Mouse (Mus musculus) adrenal gland, adult 8-10 months (tissue): ENCODE measurements around the gene Nprl2. TPM values are rescaled to one million over a fixed set of nuclear protein-coding genes. Genes with fewer than 3 reads are reported as not detected.

Experiments used
- DNase-seq: peaks from one replicate; pipeline ENCODE4 v3.0.0; 2022
- total RNA-seq, 4 experiments: library from RNA; stranded (reverse); gene quantifications; 2 replicates each; pipeline ENCODE4 v1.2.4; 2022

The Nprl2 gene
- total RNA-seq = 10 to 100 TPM; 30.3 to 35.9 (median 32.0) TPM

GRCm38 (mm10) chr9:107541474-107542351 lies at the start of gene Nprl2, which contains the start of gene Cyb561d2:
Gene Nprl2, plus strand, starts transcription at chr9:107542226.
Gene Cyb561d2, minus strand, starts transcription at chr9:107542193.
- peak; percentile 93 for DNase-seq

- DNase-seq = no peak
Observed at GRCm38 (mm10) chr9:107493511-107493910, 48.5 kb upstream of the Nprl2 start.

DNA sequence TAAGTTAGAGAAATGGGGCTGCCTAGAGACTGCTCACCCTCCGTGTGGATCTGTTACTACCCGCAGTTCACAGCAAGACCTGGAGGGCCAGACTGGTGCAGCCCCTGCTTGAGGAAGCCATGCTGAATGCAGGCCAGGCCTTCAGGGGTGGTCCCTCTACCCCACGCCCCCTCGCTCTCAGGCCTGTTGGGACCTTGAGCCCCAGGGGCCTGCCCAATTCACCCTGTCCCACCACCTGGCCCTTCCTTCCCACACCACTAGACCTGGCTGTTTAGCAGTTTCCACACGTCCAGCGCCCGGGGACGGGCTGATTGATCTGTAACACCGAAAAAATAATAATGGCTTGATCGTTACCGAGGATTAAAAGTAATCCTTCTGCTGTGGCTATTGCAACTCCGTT lies 47.8 kb upstream of the Nprl2 start:
- no peak for DNase-seq

DNA sequence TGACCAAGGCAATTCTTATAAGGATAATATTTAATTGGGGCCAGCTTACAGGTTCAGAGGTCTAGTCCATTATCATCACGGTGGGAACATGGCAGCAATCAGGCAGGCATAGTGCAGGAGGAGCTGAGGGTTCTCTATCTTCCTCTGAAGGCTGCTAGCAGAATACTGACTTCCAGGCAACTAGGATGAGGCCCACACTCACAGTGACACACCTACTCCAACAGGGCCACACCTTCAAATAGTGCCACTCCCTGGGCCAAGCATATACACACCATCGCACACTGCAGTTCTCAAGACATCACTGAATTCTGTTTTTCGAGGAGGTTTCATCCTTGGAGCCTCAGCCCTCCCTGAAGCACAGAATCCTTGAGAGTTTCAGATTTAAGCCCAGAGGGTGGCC lies 45.7 kb upstream of the Nprl2 start:
- DNase-seq = no peak

- DNase-seq = no peak
Observed at GRCm38 (mm10) chr9:107500708-107501286, 41.2 kb upstream of the Nprl2 start.

- DNase-seq = no peak
Observed at GRCm38 (mm10) chr9:107502131-107502846, 39.7 kb upstream of the Nprl2 start.

DNA sequence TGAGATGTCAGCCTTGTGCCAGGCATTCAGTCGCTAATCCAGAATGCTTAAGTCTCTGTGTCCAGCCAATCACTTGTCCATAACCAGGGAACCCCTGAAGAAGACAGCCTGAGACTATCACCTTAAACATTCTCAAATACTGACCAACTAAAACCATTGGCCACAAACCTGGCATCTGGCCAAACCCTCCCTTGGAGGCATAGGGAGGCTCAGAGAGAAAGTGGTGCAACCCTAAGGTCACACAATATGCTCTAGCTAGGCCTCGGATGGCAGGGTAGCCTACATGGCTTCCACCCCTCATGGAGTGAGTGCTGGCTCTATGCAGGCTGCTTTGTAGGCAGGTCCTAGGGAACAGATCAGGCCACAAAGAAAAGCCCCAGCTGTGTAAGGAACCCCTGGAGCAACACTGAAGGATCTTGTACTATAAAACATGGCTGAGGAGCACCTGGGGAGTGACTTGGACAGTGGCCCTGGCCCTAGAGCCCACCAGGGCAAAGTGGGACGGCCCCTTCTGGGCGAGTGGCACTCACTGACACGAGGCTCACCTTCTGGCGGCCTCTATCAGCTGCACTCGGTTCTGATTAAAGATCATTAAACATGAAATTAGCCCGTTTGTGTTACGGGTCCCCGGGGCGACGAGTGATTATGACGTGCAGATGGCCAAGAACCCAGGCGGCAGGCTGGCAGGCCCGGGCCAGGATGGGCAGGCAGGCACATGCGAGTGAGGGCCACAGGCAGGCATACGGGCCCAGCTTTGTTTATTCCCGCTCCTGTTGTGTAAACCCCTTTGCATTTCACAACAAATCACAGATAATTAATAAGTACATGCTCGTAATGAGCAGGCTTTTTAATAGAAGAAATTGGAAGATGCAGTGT lies 37.1 kb upstream of the Nprl2 start:
- DNase-seq = no peak

DNA sequence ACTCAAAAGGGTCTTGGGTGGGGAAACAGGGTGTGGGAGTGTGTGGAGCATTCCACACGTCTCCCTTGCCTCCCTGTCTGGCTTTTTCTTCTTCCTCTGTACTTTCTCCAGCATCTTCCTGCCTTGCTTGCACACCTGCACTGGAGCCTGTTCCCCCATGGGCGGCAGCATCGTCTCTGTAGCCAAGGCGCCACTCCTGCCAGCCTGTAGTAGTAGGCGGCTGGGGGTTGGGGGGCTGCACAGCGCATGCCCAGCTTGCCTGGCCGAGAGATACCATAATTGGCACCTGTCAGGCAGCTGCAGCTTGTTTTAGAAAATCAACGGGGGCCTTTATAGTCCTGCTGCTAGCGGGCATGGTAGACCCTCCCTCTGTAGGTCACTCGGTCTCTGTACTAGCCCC lies 33.8 kb upstream of the Nprl2 start:
- DNase-seq = no peak

- DNase-seq = no peak
Observed at GRCm38 (mm10) chr9:107510384-107511100, 31.5 kb upstream of the Nprl2 start.

GRCm38 (mm10) chr9:107511436-107511835 lies 30.6 kb upstream of the Nprl2 start:
- DNase-seq = no peak

GRCm38 (mm10) chr9:107512326-107512725 lies 29.7 kb upstream of the Nprl2 start:
- no peak for DNase-seq

GRCm38 (mm10) chr9:107514303-107514955 lies 27.6 kb upstream of the Nprl2 start:
- DNase-seq = peak; percentile 54

DNA sequence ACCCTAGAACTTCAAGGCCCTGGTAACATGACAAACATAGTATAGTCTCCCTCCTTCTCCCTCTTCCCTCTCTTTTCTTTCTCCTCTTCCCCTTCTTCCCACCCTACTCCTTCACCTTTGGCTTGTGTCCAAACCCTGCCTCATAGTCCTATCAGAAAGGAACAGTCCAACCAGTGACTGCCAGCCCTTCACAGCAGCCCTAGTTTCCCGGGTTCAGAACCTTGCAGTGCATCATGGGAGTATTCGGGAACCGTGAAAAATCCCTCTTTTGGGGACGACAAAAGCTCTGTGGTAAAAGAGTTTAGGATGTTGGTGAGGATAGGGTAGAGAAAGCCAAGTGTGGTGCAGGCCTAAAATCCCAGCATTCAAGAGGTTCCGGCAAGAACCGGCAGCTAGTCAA lies 21.7 kb upstream of the Nprl2 start:
- DNase-seq = no peak

DNA sequence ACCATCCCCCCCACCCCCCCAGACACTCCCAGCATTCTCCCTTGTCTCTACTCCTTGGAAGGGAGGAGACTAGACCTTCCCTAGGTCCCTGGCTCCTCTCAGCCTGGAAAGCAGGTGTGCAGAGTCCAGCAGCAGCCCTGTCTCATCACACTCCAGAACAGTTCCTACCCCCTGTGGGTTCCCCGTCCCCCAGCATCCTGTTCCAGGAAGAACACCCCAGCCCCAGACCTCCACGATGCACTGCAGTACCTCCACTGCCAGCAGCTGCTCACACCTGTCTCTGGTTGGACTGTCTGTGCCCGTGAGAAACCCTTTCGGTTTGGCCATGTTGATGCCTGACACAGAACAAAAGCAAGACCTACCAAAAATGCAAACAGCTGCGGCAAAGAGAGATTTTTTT lies 20.8 kb upstream of the Nprl2 start:
- DNase-seq = no peak

DNA sequence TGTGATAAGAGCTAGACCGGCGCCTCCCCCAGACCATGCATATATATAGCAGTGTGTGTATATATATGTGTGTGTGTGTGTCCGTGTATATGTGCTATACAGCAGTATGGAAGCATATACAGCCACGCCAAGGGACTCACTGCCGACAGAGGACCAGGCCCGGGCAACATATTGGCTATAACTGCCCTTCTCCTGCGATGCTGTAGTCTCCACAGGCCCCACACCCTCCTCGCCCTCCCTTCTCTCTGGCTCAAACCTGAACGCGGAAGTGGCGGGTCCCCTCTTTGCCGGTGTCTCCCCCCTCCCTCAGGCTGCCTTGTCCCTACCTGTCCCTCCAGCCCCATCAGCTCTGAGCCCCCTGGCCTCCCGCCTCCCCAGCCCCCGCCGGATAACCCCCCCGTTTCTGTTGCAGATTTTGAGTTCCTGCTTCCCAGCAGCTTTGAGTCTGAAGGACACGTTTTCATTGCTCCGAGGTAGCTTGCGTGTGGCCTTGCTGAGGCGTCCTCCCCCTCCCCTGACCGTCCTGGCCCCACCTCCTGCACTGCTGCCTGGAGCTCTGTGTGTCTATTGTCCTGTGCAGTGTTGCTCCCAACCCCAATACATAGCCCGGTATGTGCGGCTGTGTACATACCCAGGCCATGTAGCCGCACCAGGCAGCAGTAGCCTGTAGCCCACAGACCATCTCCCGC lies 20.2 kb upstream of the Nprl2 start:
- DNase-seq = no peak

DNA sequence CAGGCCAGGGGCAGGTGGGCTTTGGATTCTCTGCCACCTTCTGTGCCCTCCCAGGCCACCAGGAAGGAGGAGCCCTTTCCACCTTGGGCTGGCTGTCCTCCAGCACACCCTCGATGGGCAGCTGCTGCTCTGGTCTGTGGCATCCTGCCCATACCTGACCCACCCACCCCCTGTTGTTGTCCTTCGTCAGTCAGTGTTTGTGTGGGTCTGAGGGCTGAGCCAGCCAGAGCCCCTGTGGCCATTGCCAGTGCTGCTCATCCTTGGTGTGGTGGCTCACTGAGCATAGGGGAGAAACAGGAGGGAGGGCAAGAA lies 19.7 kb upstream of the Nprl2 start:
- no peak for DNase-seq

DNA sequence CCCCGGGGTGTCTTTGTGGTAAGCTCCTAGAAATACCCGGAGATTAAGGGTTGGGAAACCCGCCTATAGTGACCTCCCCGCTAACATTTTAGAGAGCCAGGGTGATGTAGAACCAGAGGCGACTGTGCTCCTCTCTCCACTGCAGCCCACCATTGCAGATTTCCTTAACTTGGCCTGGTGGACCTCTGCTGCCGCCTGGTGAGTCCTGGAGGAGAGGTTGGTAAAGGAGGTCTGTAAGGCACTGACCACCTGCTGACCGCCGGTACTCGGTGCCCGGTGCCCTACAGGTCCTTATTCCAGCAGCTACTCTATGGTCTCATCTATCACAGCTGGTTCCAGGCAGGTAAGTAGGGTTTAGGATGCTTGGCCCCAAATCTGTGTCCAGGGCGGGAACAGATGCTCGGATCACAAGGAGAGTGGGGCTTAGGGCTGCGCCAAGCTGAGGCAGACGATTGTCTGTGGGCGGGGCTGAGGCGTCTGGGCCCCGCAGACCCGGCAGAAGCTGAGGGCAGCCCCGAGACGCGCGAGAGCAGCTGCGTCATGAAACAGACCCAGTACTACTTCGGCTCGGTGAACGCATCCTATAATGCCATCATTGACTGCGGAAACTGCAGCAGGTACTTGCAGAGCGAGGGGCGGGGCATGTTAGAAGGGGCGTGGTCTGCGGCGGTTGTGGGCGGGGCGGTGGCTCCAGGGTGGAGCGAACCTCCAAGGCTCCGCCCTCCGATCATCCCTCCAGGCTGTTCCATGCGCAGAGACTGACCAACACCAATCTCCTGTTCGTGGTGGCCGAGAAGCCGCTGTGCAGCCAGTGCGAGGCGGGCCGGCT lies 15.6 kb upstream of the Nprl2 start:
- no peak for DNase-seq

DNA sequence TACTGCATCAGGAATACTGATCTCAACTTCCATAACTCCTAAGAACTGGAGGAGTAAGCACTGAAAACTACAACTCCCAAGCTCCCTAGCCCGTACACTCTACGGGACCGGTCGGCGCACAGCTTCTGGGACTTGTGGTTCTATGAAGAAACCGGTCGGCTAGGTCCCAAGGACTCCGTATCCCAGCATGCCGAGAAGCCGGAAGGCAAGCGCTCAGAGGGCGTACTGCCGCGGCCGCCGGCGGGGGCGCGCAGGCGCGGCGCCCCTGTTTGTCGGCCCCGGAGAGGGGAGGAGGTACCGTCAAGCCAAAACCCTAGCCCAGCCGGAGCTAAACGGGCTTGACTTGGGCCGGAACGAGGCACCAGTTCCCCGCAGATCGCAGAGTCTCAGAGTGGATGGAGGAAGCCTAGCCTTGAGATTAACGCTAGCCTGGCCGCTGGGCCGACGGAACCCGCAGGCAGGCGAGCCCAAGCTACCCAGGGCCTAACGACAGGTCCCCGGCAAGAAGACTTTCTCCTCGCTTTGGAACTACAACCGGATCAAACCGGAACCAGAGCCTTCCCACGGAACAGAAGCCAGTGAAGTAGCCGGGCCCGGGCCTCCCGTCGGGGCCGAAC lies 8.1 kb upstream of the Nprl2 start, which contains the start of gene Tmem115:
Gene Tmem115, plus strand, starts transcription at position 155 of the 617 bp plus-strand sequence.
- DNase-seq = peak; percentile 95
